Mouse (Mus musculus): ENCODE data around the gene Sac3d1.

The Sac3d1 gene

GRCm38 (mm10) chr19:6073889-6074288, 44.6 kb downstream of the Sac3d1 start:
- in situ Hi-C loops (cut with MboI; ENCODE audit: unreplicated experiment in 2 of 2) = no loop called here

GRCm38 (mm10) chr19:6071261-6071660, 47.2 kb downstream of the Sac3d1 start:
- in situ Hi-C loops (cut with MboI; ENCODE audit: unreplicated experiment in 2 of 2) = no loop called here

- in situ Hi-C loops (cut with MboI; ENCODE audit: unreplicated experiment in 2 of 2) = no loop called here
Observed at GRCm38 (mm10) chr19:6070571-6071250, 47.7 kb downstream of the Sac3d1 start.

- in situ Hi-C loops (cut with MboI; ENCODE audit: unreplicated experiment in 2 of 2) = no loop called here
Observed at GRCm38 (mm10) chr19:6069851-6070250, 48.6 kb downstream of the Sac3d1 start.

- in situ Hi-C loops (cut with MboI; ENCODE audit: unreplicated experiment in 2 of 2) = no loop called here
Observed at GRCm38 (mm10) chr19:6068951-6069350, 49.5 kb downstream of the Sac3d1 start.

- in situ Hi-C loops (cut with MboI; ENCODE audit: unreplicated experiment in 2 of 2) = no loop called here
Observed at GRCm38 (mm10) chr19:6067724-6068415, 50.6 kb downstream of the Sac3d1 start, which contains the start of gene Tm7sf2. TSS of gene Tm7sf2 (minus strand) at chr19:6068373.

- in situ Hi-C loops (cut with MboI; ENCODE audit: unreplicated experiment in 2 of 2) = no loop called here
Observed at GRCm38 (mm10) chr19:6067011-6067723, 51.3 kb downstream of the Sac3d1 start.

GRCm38 (mm10) chr19:6066571-6066970, 51.9 kb downstream of the Sac3d1 start:
- in situ Hi-C loops (cut with MboI; ENCODE audit: unreplicated experiment in 2 of 2) = no loop called here
